Mouse (Mus musculus) spleen, postnatal 0 days (tissue): Measurements from ENCODE around the gene Ankrd13a. TPM values are rescaled to one million over a fixed set of nuclear protein-coding genes. Genes with fewer than 3 reads are reported as not detected.

Experiments
- polyA plus RNA-seq: library from polyadenylated mRNA; unstranded; fragments of >200 nt; fragmentation: Nextera tagmentation; extraction: Ambion mirVana; gene quantifications from 2 replicates; pipeline ENCODE4 v1.2.1, GENCODE M21; 2015

The Ankrd13a gene
- polyA plus RNA-seq: 70.7 and 71.6 TPM in 2 replicates

DNA sequence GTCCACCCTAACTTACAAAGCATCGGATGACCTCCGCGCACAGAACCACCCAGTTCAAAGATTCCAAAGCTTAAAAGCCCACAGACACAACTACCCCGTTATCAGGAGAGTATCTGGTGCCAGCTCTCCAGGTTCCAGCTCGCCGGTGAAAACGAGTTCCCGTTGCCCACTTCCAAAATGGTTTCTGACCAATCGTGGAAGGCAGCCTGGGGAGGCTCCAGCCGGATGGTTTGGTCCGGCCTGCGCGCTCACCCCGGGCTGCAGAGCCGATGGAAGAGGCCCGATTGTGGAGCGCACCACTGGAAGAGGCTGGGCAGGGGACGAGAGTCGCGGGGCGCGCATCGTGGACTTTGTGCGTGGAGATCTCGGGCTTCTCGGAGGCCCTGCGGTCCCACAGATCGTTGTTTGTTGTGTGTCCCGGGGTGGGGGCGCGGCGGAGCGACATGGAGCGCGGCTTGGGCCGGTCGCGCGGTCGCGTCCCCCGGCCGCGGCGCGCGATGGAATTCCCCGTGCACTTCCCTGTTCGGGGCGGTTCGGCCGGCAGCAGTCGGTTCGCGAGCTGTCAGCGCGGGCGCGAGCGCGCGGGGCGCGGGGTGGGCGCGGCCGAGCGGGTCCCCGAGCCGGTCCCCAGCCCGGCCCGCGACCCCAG is at the start of gene Ankrd13a:
Gene Ankrd13a, plus strand, starts transcription at position 275 of the 649 bp plus-strand sequence.

DNA sequence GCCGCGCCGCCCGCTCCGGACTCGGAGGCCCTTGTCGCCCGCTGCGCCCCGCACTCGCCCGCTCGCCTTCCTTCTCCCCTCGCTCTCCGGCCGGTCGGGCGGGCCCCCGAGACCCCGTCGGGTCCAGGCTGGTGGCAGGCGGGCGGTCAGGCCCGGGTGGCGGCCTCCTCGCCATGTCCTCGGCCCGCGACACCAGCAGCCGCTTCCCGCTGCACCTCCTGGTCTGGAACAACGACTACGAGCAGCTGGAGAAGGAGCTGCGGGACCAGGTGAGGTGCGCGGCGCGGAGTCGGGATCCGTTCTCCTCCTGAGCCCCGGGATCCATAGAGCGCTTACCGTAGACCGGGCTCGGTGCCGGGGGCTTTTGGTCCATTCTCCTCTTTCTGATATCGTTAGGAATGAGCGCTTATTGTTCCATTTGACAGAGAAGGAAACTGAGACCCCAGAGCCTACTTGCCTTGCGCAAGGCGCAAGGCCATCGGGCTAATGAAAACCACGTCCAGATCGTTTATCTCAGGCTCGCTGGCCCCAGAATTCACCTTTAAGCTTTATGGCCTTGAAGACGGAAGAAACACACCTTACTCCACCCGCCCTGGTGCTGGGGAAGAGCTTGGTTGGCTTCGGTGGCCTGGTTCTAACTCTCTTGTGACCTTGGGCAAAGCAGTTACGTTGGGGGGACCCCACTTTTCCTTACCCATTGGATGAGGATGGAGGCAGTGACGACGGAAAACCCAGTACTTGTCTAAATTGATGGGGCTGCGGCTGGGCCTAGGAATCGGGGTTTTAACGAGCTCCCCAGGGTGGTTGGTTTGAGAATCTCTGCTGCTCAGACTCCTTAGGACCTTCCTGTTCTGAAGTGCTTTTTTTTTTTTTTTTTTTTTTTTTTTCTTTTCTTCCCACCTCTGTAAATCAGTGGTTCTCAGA is 841 bp downstream of the Ankrd13a start, which contains the start of gene Git2:
Gene Git2, minus strand, starts transcription at position 462 of the 924 bp plus-strand sequence.

DNA sequence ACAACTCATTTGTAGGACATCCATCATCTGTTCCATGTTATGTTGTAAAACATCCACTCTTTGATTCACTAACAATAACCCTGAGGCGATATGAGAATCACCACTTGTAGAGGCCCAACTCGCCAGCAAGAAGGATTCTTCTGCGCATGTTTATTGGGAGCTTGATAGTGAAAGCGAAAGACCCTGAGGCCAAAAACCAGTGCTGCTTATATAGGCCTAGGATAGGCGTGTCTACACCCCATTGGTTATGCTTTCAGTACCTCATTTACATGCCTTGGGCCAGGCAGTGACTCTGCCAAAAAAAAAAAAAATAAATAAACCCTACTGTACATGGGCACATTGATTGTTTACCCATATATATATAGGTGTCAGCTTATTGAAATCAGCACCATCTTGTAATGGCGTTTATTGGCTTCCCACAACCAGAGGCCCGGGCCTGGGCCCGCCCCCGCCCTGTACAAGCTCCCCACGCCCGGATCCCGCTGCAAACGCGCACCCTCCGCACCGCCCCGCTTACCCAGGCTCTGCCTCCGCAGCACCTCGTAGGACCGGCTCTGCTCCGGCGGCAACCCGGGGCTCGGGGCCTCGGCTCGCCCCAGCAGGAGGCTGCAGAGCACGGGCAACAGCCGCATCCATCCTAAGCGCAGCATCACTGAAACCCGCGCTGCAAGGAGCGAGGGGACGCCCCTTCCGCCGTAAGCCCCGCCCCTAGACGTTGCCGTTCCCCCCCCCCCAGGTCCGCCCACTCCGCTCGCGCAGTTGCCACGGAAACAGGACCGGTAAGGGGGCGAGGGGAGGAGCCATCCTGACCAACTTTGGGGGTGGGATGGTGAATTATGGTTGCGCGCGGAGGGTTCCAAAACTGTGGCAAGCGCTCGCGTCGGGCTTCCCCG is 48.6 kb downstream of the Ankrd13a start, which contains the start of gene 1500011B03Rik:
Gene 1500011B03Rik, minus strand, starts transcription at position 673 of the 893 bp plus-strand sequence.

DNA sequence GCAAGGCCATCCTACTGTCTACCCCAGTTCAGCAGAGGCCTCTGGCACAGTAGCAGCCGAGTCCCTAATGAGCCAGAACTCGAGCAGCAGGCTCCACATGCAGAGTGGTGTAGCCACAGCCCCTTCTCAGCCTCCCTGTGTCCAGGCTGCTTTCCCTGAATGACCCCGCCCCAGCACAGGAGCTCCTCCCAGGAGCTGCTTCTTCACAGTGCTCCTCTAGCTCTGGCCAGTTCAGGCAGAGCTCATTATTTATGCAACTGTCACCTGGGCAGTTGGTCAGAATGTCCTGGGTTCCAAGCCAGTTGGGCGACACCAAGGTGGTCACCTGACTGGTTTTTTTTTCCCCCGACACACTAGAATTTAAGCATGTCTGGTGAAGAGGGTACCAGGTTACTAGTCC is 78.9 kb downstream of the Ankrd13a start, which contains the start of gene 4930519G04Rik:
Gene 4930519G04Rik, plus strand, starts transcription at position 301 of the 400 bp plus-strand sequence.

Other genes with a start within 250 kb of the Ankrd13a start
- 0.31 and 0.58 TPM in 2 replicates for gene Fam222a, start 206.7 kb upstream of the Ankrd13a start, polyA plus RNA-seq
- 0.79 and 1.4 TPM in 2 replicates for gene Trpv4, start 116.3 kb upstream of the Ankrd13a start, polyA plus RNA-seq
- gene Gltp, start 83.7 kb upstream of the Ankrd13a start, polyA plus RNA-seq: 51.1 and 60.1 TPM in 2 replicates
- 7.1 and 7.6 TPM in 2 replicates for gene Tchp, start 66.9 kb upstream of the Ankrd13a start, polyA plus RNA-seq
- gene Git2, start 840 bp downstream of the Ankrd13a start, polyA plus RNA-seq: 27.4 and 31.5 TPM in 2 replicates
- gene 1500011B03Rik, start 48.8 kb downstream of the Ankrd13a start, polyA plus RNA-seq: 86.2 and 97.3 TPM in 2 replicates
- gene 4930519G04Rik, start 79.0 kb downstream of the Ankrd13a start, polyA plus RNA-seq: not detected in 2 replicates
- not detected in 2 replicates for gene Gm9936, start 84.0 kb downstream of the Ankrd13a start, polyA plus RNA-seq
- gene Oasl2, start 122.3 kb downstream of the Ankrd13a start, polyA plus RNA-seq: 16.7 and 27.2 TPM in 2 replicates
- gene Oasl1, start 148.6 kb downstream of the Ankrd13a start, polyA plus RNA-seq: 4.0 and 4.1 TPM in 2 replicates
- gene 2210016L21Rik, start 167.5 kb downstream of the Ankrd13a start, polyA plus RNA-seq: 26.3 and 32.0 TPM in 2 replicates
- gene Hnf1a, start 196.4 kb downstream of the Ankrd13a start, polyA plus RNA-seq: 0.05 and 0.08 TPM in 2 replicates
- 13.1 and 13.9 TPM in 2 replicates for gene Sppl3, start 236.5 kb downstream of the Ankrd13a start, polyA plus RNA-seq